8 mouse cellular contexts compared by ENCODE assay signal in the genomic region with DNA sequence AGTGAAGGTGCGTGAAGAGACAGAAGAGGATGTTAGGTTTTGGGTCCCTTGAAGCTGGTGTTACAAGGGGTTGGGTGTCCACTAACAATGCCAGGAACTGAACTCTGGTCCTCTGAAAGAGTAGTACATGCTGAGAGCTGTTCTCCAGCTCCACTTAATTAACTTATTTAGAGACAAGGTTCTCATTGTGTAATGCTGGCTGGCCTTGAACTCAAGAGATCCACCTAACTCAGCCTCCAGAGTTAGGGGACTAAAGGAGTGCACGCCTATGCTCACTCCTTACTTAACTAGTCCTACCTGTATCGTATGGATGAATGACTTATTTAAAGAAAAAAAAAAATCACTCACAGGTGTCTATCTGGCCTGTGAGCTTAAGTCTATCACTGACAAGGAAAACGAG. TPM values are rescaled to one million over a fixed set of nuclear protein-coding genes. Genes with fewer than 3 reads are reported as not detected.
A peak's percentile ranks its signal among the peaks of the same experiment; 100 is the strongest.
DNase-seq lines count a peak whose midpoint lies in the region; ATAC-seq and TF ChIP-seq lines count a peak whose summit lies in the region.

No protein-coding gene starts in this region.

- WGBS in embryonic facial prominence, embryonic 12.5 days = 65% methylated on average over 4 of the region's 4 CpGs
- WGBS in intestine, embryonic 15.5 days = 54% methylated on average over 4 of the region's 4 CpGs

- DNase-seq in left cerebral cortex, adult 2 months (ENCODE audit: extremely low spot score in 1 of 2, low spot score in 2 of 2) = no peak
- DNase-seq in left cerebral cortex, postnatal 4 days = no peak
- DNase-seq in urinary bladder, adult 2 months (ENCODE audit: low spot score) = no peak
- DNase-seq in adrenal gland, adult 8-10 months = no peak
- no peak for DNase-seq in urinary bladder, postnatal 25 days (ENCODE audit: low spot score)

- no peak for TF ChIP-seq POLR2A in myocyte (IDR thresholded peaks at IDR 0.05; ENCODE audit: insufficient read length, low read depth)

- no peaks in the 10 kb centered on the region for H3K27me3 ChIP-seq in embryonic facial prominence, embryonic 12.5 days
- no peaks in the 10 kb centered on the region for H3K27me3 ChIP-seq in intestine, embryonic 15.5 days (replicated peaks)
- H3K27me3 ChIP-seq in myocyte (ENCODE audit: control insufficient read depth, insufficient read depth, insufficient read length) = no peaks in the 10 kb centered on the region

- H3K4me2 ChIP-seq in embryonic facial prominence, embryonic 12.5 days (replicated peaks) = peak overlapping the region; percentile 57
- H3K4me2 ChIP-seq in intestine, embryonic 15.5 days (replicated peaks) = peak overlapping the region; percentile 56
- peak overlapping the region; percentile 85 for H3K4me2 ChIP-seq in myocyte (ENCODE audit: low read depth)

- no peak for TF ChIP-seq CTCF in left cerebral cortex, adult 2 months (IDR thresholded peaks at IDR 0.05)

- peak overlapping the region; percentile 99 for H3K4me3 ChIP-seq in left cerebral cortex, adult 2 months
- H3K4me3 ChIP-seq in embryonic facial prominence, embryonic 12.5 days = peak overlapping the region; percentile 92
- peak overlapping the region; percentile 83 for H3K4me3 ChIP-seq in intestine, embryonic 15.5 days (replicated peaks)
- peak overlapping the region; percentile 90 for H3K4me3 ChIP-seq in myocyte

- no peak overlapping the region for H3ac ChIP-seq in myocyte (ENCODE audit: control insufficient read depth, insufficient read length)

- no peak for ATAC-seq in embryonic facial prominence, embryonic 12.5 days (ENCODE audit: insufficient number of reproducible peaks, insufficient read depth, low FRiP score, low TSS enrichment)
- ATAC-seq in intestine, embryonic 15.5 days = no peak

- peak overlapping the region; percentile 91 for H3K9ac ChIP-seq in embryonic facial prominence, embryonic 12.5 days
- H3K9ac ChIP-seq in intestine, embryonic 15.5 days = no peak overlapping the region

- intact Hi-C loops in left cerebral cortex, adult 2 months (cut with DNase I) = no loop called here
- intact Hi-C loops in left cerebral cortex, postnatal 4 days (cut with DNase I) = no loop called here

- H3K4me1 ChIP-seq in embryonic facial prominence, embryonic 12.5 days = peaks cover 19% of the 10 kb centered on the region
- H3K4me1 ChIP-seq in intestine, embryonic 15.5 days (replicated peaks) = peaks cover 11% of the 10 kb centered on the region; the same call in 1 of the 2 replicates

- H3K36me3 ChIP-seq in embryonic facial prominence, embryonic 12.5 days = peaks cover 23% of the 10 kb centered on the region
- peaks cover 10% of the 10 kb centered on the region; the same call in 1 of the 2 replicates for H3K36me3 ChIP-seq in intestine, embryonic 15.5 days
- H3K36me3 ChIP-seq in myocyte (ENCODE audit: control insufficient read depth, insufficient read depth) = peaks cover 14% of the 10 kb centered on the region

- H3K9me3 ChIP-seq in embryonic facial prominence, embryonic 12.5 days = no peaks in the 10 kb centered on the region
- no peaks in the 10 kb centered on the region for H3K9me3 ChIP-seq in intestine, embryonic 15.5 days

- peaks cover 41% of the 10 kb centered on the region for H3K79me2 ChIP-seq in myocyte (ENCODE audit: control insufficient read depth, insufficient read depth)

- H3K27ac ChIP-seq in left cerebral cortex, adult 2 months = no peak overlapping the region; the same call in 1 of the 2 replicates
- no peak overlapping the region for H3K27ac ChIP-seq in embryonic facial prominence, embryonic 12.5 days
- no peak overlapping the region for H3K27ac ChIP-seq in intestine, embryonic 15.5 days

TF ChIP-seq in myocyte, 11 proteins besides CTCF, POLR2A, EP300 and RAD21:
- TF ChIP-seq E2F4 (IDR thresholded peaks at IDR 0.05; ENCODE audit: insufficient read depth) = no peak
- no peak for TF ChIP-seq POLR2AphosphoS2 (IDR thresholded peaks at IDR 0.05; ENCODE audit: insufficient read length, low read depth)
- TF ChIP-seq REST (IDR thresholded peaks at IDR 0.05; ENCODE audit: insufficient read depth, insufficient read length) = no peak
- no peak for TF ChIP-seq MYOD1 (IDR thresholded peaks at IDR 0.05; ENCODE audit: control insufficient read depth in 1 of 3, insufficient read length in 2 of 3, low read depth in 2 of 3)
- no peak for TF ChIP-seq SRF (IDR thresholded peaks at IDR 0.05; ENCODE audit: control insufficient read depth, insufficient read length, low read depth)
- no peak for TF ChIP-seq CEBPB (IDR thresholded peaks at IDR 0.05; ENCODE audit: insufficient read depth, poor library complexity, severe bottlenecking)
- TF ChIP-seq TCF3 (IDR thresholded peaks at IDR 0.05; ENCODE audit: insufficient read length, low read depth) = no peak
- TF ChIP-seq USF1 (IDR thresholded peaks at IDR 0.05; ENCODE audit: low read depth) = no peak

RNA-seq across cellular contexts. Expression of a gene that starts 0.8 kb away (rescaled TPM):
- total RNA-seq in left cerebral cortex, adult 2 months (2021) = 10 to 100 TPM; 49.5 to 51.1 TPM
- 10 to 100 TPM; 43.6 to 45.0 TPM for total RNA-seq in left cerebral cortex, postnatal 4 days (2021)
- polyA plus RNA-seq in embryonic facial prominence, embryonic 12.5 days (2016; fragmentation: Nextera tagmentation; extraction: Ambion mirVana) = 42.9 and 43.0 TPM in 2 replicates
- polyA plus RNA-seq in intestine, embryonic 15.5 days (2015; fragmentation: Nextera tagmentation; extraction: Ambion mirVana) = 32.7 and 34.4 TPM in 2 replicates
- 30.8 TPM for polyA plus RNA-seq in myocyte (2012; fragmentation: generic; extraction: Trizol)
- polyA plus RNA-seq in urinary bladder, adult 2 months (2012; rRNA removed) = 18.4 and 21.0 TPM in 2 replicates
- total RNA-seq in adrenal gland, adult 8-10 months (2022) = 10 to 100 TPM; 26.2 to 34.5 (median 32.1) TPM

RNA-seq across cellular contexts. Expression of a gene that starts 1.2 kb away (rescaled TPM):
- 10 to 100 TPM; 68.7 to 69.1 TPM for total RNA-seq in left cerebral cortex, adult 2 months (2021)
- total RNA-seq in left cerebral cortex, postnatal 4 days (2021) = 10 to 100 TPM; 83.2 to 87.3 TPM
- polyA plus RNA-seq in embryonic facial prominence, embryonic 12.5 days (2016; fragmentation: Nextera tagmentation; extraction: Ambion mirVana) = 200 and 218 TPM in 2 replicates
- 192 and 193 TPM in 2 replicates for polyA plus RNA-seq in intestine, embryonic 15.5 days (2015; fragmentation: Nextera tagmentation; extraction: Ambion mirVana)
- 65.7 TPM for polyA plus RNA-seq in myocyte (2012; fragmentation: generic; extraction: Trizol)
- polyA plus RNA-seq in urinary bladder, adult 2 months (2012; rRNA removed) = 36.1 and 44.7 TPM in 2 replicates
- total RNA-seq in adrenal gland, adult 8-10 months (2022) = 100 to 1,000 TPM in 2 of 4 experiments, 10 to 100 TPM in 2; 96.1 to 110 (median 102) TPM

RNA-seq across cellular contexts. Expression of a gene that starts 28.6 kb away (rescaled TPM):
- 10 to 100 TPM; 45.8 to 49.1 TPM for total RNA-seq in left cerebral cortex, adult 2 months (2021)
- 10 to 100 TPM; 33.3 to 36.1 TPM for total RNA-seq in left cerebral cortex, postnatal 4 days (2021)
- polyA plus RNA-seq in embryonic facial prominence, embryonic 12.5 days (2016; fragmentation: Nextera tagmentation; extraction: Ambion mirVana) = 37.0 and 39.2 TPM in 2 replicates
- polyA plus RNA-seq in intestine, embryonic 15.5 days (2015; fragmentation: Nextera tagmentation; extraction: Ambion mirVana) = 35.9 and 39.2 TPM in 2 replicates
- 43.9 TPM for polyA plus RNA-seq in myocyte (2012; fragmentation: generic; extraction: Trizol)
- 42.6 and 48.8 TPM in 2 replicates for polyA plus RNA-seq in urinary bladder, adult 2 months (2012; rRNA removed)
- total RNA-seq in adrenal gland, adult 8-10 months (2022) = 10 to 100 TPM; 49.9 to 61.3 (median 57.3) TPM

RNA-seq across cellular contexts. Expression of a gene that starts 51.0 kb away (rescaled TPM):
- total RNA-seq in left cerebral cortex, adult 2 months (2021) = 1 to 10 TPM in 1 of 2 experiments, under 1 TPM in 1; 0.75 to 1.3 TPM
- total RNA-seq in left cerebral cortex, postnatal 4 days (2021) = 1 to 10 TPM; 3.0 to 3.8 TPM
- 3.2 and 4.0 TPM in 2 replicates for polyA plus RNA-seq in embryonic facial prominence, embryonic 12.5 days (2016; fragmentation: Nextera tagmentation; extraction: Ambion mirVana)
- 2.9 and 3.5 TPM in 2 replicates for polyA plus RNA-seq in intestine, embryonic 15.5 days (2015; fragmentation: Nextera tagmentation; extraction: Ambion mirVana)
- 0.02 TPM for polyA plus RNA-seq in myocyte (2012; fragmentation: generic; extraction: Trizol)
- 1.2 and 1.5 TPM in 2 replicates for polyA plus RNA-seq in urinary bladder, adult 2 months (2012; rRNA removed)
- 1 to 10 TPM in 3 of 4 experiments, under 1 TPM in 1; 0.81 to 2.4 (median 1.6) TPM for total RNA-seq in adrenal gland, adult 8-10 months (2022)
